Mouse (Mus musculus) embryo, embryonic 11 days (tissue): ENCODE data around the gene Spata48.

Experiments used
- DNase-seq: peaks from one replicate; pipeline ENCODE4 v3.0.0-alpha.2; 2015

The Spata48 gene

GRCm38 (mm10) chr11:11545948-11546347 is 84.1 kb downstream of the Spata48 start:
- DNase-seq = no peak

DNA sequence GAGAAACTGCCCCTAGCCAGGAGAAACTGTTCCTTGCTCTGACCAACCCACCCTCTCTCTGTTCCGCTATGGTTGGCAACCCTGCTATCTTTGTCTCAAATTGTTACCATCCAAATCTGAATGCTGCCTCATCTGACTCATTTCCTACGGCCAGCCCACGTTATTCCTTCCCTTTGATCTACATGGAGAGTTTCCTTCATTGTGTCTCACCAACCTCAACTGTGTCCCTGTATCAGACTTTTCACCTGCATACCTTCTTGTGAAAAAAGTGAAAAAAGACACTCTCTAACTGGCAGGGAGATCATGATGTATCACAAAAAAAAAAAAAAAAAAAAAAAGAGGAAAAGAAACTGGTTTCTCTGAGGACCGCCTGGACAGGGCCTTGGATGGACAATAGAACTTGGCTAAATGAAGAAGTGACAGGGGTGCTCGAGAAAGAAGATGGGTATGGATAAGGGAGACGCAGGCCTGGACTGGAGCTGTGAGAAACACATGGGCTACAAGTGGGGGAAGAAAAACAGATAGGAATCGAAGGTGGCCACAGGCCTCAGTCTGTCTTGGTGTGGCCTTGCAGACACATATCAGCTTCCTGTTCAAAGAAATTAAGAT is 85.1 kb downstream of the Spata48 start:
- no peak for DNase-seq

- no peak for DNase-seq
These were observed 85.8 kb downstream of the Spata48 start for GRCm38 (mm10) chr11:11547597-11548240.

GRCm38 (mm10) chr11:11555563-11555962 is 93.7 kb downstream of the Spata48 start:
- DNase-seq = no peak

GRCm38 (mm10) chr11:11556186-11556585 is 94.3 kb downstream of the Spata48 start:
- no peak for DNase-seq

GRCm38 (mm10) chr11:11557173-11557967 is 95.5 kb downstream of the Spata48 start:
- peak; percentile 63 for DNase-seq

GRCm38 (mm10) chr11:11558662-11559061 is 96.8 kb downstream of the Spata48 start:
- DNase-seq = no peak

- DNase-seq = no peak
These were observed 97.3 kb downstream of the Spata48 start for GRCm38 (mm10) chr11:11559099-11559686.

DNA sequence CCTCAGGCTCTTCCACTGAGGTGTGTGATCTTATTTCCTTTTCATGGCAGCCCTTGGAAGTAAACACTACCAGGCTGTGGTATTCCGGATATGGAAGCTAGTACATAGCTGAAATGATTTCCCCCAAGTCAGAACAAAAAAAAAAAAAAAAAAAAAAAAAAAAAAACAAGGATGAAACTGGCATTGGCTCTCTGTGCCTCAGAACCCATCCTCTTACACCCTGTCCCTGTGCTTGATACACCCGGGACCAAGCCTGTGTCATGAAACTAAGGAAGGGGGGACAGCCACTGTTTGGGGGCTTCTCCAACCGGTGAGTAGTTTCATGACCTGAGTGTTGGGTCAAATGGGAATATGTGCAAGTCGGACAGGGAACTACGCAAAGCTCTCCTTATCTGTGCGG is 99.2 kb downstream of the Spata48 start:
- DNase-seq = no peak

- no peak for DNase-seq
These were observed 102.6 kb downstream of the Spata48 start for GRCm38 (mm10) chr11:11564266-11565044.
